Comparison of ENCODE assay signal across 8 mouse cellular contexts in genomic region chr11:87461780-87462460, GRCm38 (mm10). TPM values are rescaled to one million over a fixed set of nuclear protein-coding genes. Genes with fewer than 3 reads are reported as not detected.
DNase-seq lines count a peak whose midpoint lies in the region; ATAC-seq and TF ChIP-seq lines count a peak whose summit lies in the region.
"Not testable (repeated sequence)": the region's sequence is repeated elsewhere in the genome, so short reads cannot be mapped to it uniquely, and the experiment has no call there.

No protein-coding gene starts in this region.

- not testable (repeated sequence) for H3K27ac ChIP-seq in CH12.LX (ENCODE audit: insufficient read depth, low read depth)
- H3K27ac ChIP-seq in forebrain, embryonic 15.5 days (replicated peaks), result 0 out of 2 replicates have a peak overlapping the region, but pooled peaks have one; percentile 7
- H3K27ac ChIP-seq in liver, postnatal 0 days (ENCODE audit: low read depth), result peak overlapping the region; percentile 59; the same call in 1 of the 2 replicates
- peak overlapping the region; percentile 64 for H3K27ac ChIP-seq in neural tube, embryonic 13.5 days (replicated peaks)

- ATAC-seq in forebrain, embryonic 15.5 days (replicated peaks), result peak; percentile 99
- peak; percentile 97 for ATAC-seq in liver, postnatal 0 days
- peak; percentile 99 for ATAC-seq in neural tube, embryonic 13.5 days (ENCODE audit: low read depth)

- TF ChIP-seq RAD21 in CH12.LX (IDR thresholded peaks at IDR 0.05; ENCODE audit: low read depth, low read length), result not testable (repeated sequence)

- intact Hi-C loops in heart, postnatal 14 days (cut with DNase I), result not testable (repeated sequence)

- WGBS in forebrain, embryonic 15.5 days, result under 1% methylated on average over 25 of the region's 58 CpGs
- WGBS in liver, postnatal 0 days (ENCODE audit: insufficient replicate concordance), result 2% methylated on average over 21 of the region's 58 CpGs
- WGBS in neural tube, embryonic 13.5 days, result under 1% methylated on average over 22 of the region's 58 CpGs

- TF ChIP-seq POLR2A in CH12.LX (IDR thresholded peaks at IDR 0.05; ENCODE audit: low read depth, low read length), result peak; percentile 73

- TF ChIP-seq CTCF in CH12.LX (conservative IDR thresholded peaks at IDR 0.05 in 1 of 2, IDR thresholded peaks at IDR 0.05 in 1 of 2; ENCODE audit: low read depth in 2 of 2, low read length in 2 of 2); liver, postnatal 0 days (IDR thresholded peaks at IDR 0.05; ENCODE audit: low read depth): not testable (repeated sequence)

- H3K4me3 ChIP-seq in CH12.LX (replicated peaks in 1 of 3; ENCODE audit: low read depth in 2 of 3, low read length in 2 of 3, poor library complexity in 1 of 3); liver, postnatal 0 days (ENCODE audit: low read depth, low read length): not testable (repeated sequence)
- H3K4me3 ChIP-seq in forebrain, embryonic 15.5 days, result peak overlapping the region; percentile 40
- H3K4me3 ChIP-seq in neural tube, embryonic 13.5 days, result peak overlapping the region; percentile 32

- dilution Hi-C loops in CH12.LX (cut with MboI; ENCODE audit: extremely low pct_ligation_motif_present, extremely low pct_unique_long_range_greater_than_20kb, low sequenced_read_pairs), result not testable (repeated sequence)

- peak overlapping the region; percentile 32; the same call in 1 of the 2 replicates for H3K9ac ChIP-seq in CH12.LX (ENCODE audit: insufficient read depth, low read depth)
- 0 out of 2 replicates have a peak overlapping the region, but pooled peaks have one; percentile 32 for H3K9ac ChIP-seq in forebrain, embryonic 15.5 days (replicated peaks)
- H3K9ac ChIP-seq in liver, postnatal 0 days (replicated peaks), result 0 out of 2 replicates have a peak overlapping the region, but pooled peaks have one; percentile 8
- H3K9ac ChIP-seq in neural tube, embryonic 13.5 days, result peak overlapping the region; percentile 31; the same call in 1 of the 2 replicates

- H3K27me3 ChIP-seq in CH12.LX (replicated peaks); forebrain, embryonic 15.5 days; liver, postnatal 0 days (ENCODE audit: insufficient read depth, low read length); neural tube, embryonic 13.5 days: not testable (repeated sequence)

- peak overlapping the region; percentile 34 for H3K4me2 ChIP-seq in CH12.LX (ENCODE audit: insufficient read depth, low read depth, poor library complexity, severe bottlenecking)
- H3K4me2 ChIP-seq in forebrain, embryonic 15.5 days (replicated peaks), result peak overlapping the region; percentile 42
- peak overlapping the region; percentile 56 for H3K4me2 ChIP-seq in liver, postnatal 0 days (ENCODE audit: low read depth, low read length)
- peak overlapping the region; percentile 51 for H3K4me2 ChIP-seq in neural tube, embryonic 13.5 days

- not testable (repeated sequence) for H3K36me3 ChIP-seq in CH12.LX (replicated peaks in 1 of 2; ENCODE audit: control insufficient read depth in 1 of 2, insufficient read depth in 1 of 2, low read length in 1 of 2); forebrain, embryonic 15.5 days; liver, postnatal 0 days (replicated peaks; ENCODE audit: insufficient read depth, low read length); neural tube, embryonic 13.5 days

- DNase-seq in CH12.LX (ENCODE audit: extremely low read depth), result peak; percentile 81
- peak; percentile 91 for DNase-seq in cerebellum, adult 11-12 months
- peak; percentile 83 to 87 for DNase-seq in heart, postnatal 14 days
- peak; percentile 83 for DNase-seq in layer of hippocampus, adult 11-12 months (ENCODE audit: low spot score)
- DNase-seq in liver, postnatal 0 days, result peak; percentile 79
- DNase-seq in telencephalon, adult 2 months (ENCODE audit: low read depth, low spot score), result peak; percentile 43

- H3K4me1 ChIP-seq in CH12.LX (ENCODE audit: control insufficient read depth in 1 of 2, insufficient read depth in 2 of 2), result peaks cover 0 to 38% of the 10 kb centered on the region in 2 experiments; a peak in 2 of 4 replicates
- not testable (repeated sequence) for H3K4me1 ChIP-seq in forebrain, embryonic 15.5 days; liver, postnatal 0 days (ENCODE audit: insufficient read depth); neural tube, embryonic 13.5 days (replicated peaks)

- not testable (repeated sequence) for TF ChIP-seq EP300 in CH12.LX (IDR thresholded peaks at IDR 0.05; ENCODE audit: low read length); liver, postnatal 0 days (IDR thresholded peaks at IDR 0.05; ENCODE audit: low read depth)

- H3K9me3 ChIP-seq in CH12.LX (replicated peaks; ENCODE audit: low read length); forebrain, embryonic 15.5 days; liver, postnatal 0 days (ENCODE audit: low read length); neural tube, embryonic 13.5 days: not testable (repeated sequence)

- not testable (repeated sequence) for H3K79me2 ChIP-seq in CH12.LX (replicated peaks; ENCODE audit: control insufficient read depth, extremely low read depth, insufficient read depth, poor library complexity, severe bottlenecking)

- in situ Hi-C loops in CH12.LX (cut with MboI; ENCODE audit: low pct_ligation_motif_present, low pct_unique_long_range_greater_than_20kb, low sequenced_read_pairs), result loop anchor here (5.0 kb wide), 1 partner anchor 35 kb away; no protein-coding TSS in a partner anchor

TF ChIP-seq in CH12.LX, 34 proteins besides CTCF, POLR2A, EP300 and RAD21:
- TF ChIP-seq MAZ (IDR thresholded peaks at IDR 0.05; ENCODE audit: low read depth, low read length) (peak; percentile 15; the same call in 1 of the 2 replicates), TCF12 (IDR thresholded peaks at IDR 0.05; ENCODE audit: low read depth, low read length) (peak; percentile 56; the same call in 1 of the 2 replicates), MAX (IDR thresholded peaks at IDR 0.05; ENCODE audit: low read length) (peak; percentile 81), MXI1 (IDR thresholded peaks at IDR 0.05; ENCODE audit: low read depth, low read length) (peak; percentile 59; the same call in 1 of the 2 replicates), NRF1 (IDR thresholded peaks at IDR 0.05; ENCODE audit: low read depth, low read length) (peak; percentile 79), ELF1 (IDR thresholded peaks at IDR 0.05; ENCODE audit: low read depth, low read length) (peak; percentile 74; the same call in 1 of the 2 replicates)
TF ChIP-seq in CH12.LX: peak in this region for 6; not testable (repeated sequence) for 28.

RNA-seq across cellular contexts. Expression of gene Tex14, which starts 57.1 kb away (rescaled TPM):
- 1.4 and 1.5 TPM in 2 replicates for total RNA-seq in CH12.LX (2012; rRNA removed)
- total RNA-seq in CH12.LX (2014; rRNA removed), result 1.4 and 2.1 TPM in 2 replicates
- 1.3 and 1.6 TPM in 2 replicates for polyA plus RNA-seq in CH12.LX (2012; ENCODE audit: insufficient read length, low read depth)
- polyA plus RNA-seq in forebrain, embryonic 15.5 days (2015; fragmentation: Nextera tagmentation; extraction: Ambion mirVana), result 0.31 TPM in 1 of 2 replicates, not detected in the other
- under 1 TPM; 0.27 to 0.41 TPM for total RNA-seq in heart, postnatal 14 days (2021)
- 0.24 TPM in 1 of 2 replicates, not detected in the other for polyA plus RNA-seq in liver, postnatal 0 days (2015; fragmentation: Nextera tagmentation; extraction: Ambion mirVana)
- polyA plus RNA-seq in neural tube, embryonic 13.5 days (2015; fragmentation: Nextera tagmentation; extraction: Ambion mirVana), result 0.32 and 1.4 TPM in 2 replicates

RNA-seq across cellular contexts. Expression of gene Rad51c, which starts 57.2 kb away (rescaled TPM):
- total RNA-seq in CH12.LX (2012; rRNA removed) (5.3 and 6.8 TPM in 2 replicates), CH12.LX (2014; rRNA removed) (5.6 and 6.3 TPM in 2 replicates)
- 4.8 and 6.1 TPM in 2 replicates for polyA plus RNA-seq in CH12.LX (2012; ENCODE audit: insufficient read length, low read depth)
- 6.6 and 7.2 TPM in 2 replicates for polyA plus RNA-seq in forebrain, embryonic 15.5 days (2015; fragmentation: Nextera tagmentation; extraction: Ambion mirVana)
- 1 to 10 TPM; 2.5 to 2.7 TPM for total RNA-seq in heart, postnatal 14 days (2021)
- polyA plus RNA-seq in liver, postnatal 0 days (2015; fragmentation: Nextera tagmentation; extraction: Ambion mirVana), result 1.6 and 2.6 TPM in 2 replicates
- 6.2 and 7.0 TPM in 2 replicates for polyA plus RNA-seq in neural tube, embryonic 13.5 days (2015; fragmentation: Nextera tagmentation; extraction: Ambion mirVana)
